Mouse (Mus musculus) MEL (cell line): ENCODE results near the gene Miip. TPM values are rescaled to one million over a fixed set of nuclear protein-coding genes. Genes with fewer than 3 reads are reported as not detected.
A peak's percentile ranks its signal among the peaks of the same experiment; 100 is the strongest.
"Not testable (repeated sequence)": the region's sequence is repeated elsewhere in the genome, so short reads cannot be mapped to it uniquely, and the experiment has no call there.

ENCODE experiments used
- DNase-seq: peaks from one replicate; pipeline ENCODE4 v3.0.0; 2011; ENCODE audit warnings: low read depth, low spot score
- H3K27ac ChIP-seq: 2 replicates; pipeline ENCODE4 v1.5.1; 2012; ENCODE audit warnings: low read depth, mild to moderate bottlenecking, control low read depth, low read length, moderate library complexity; ENCODE audit not compliant: control insufficient read depth
- H3K27me3 ChIP-seq, 2 experiments: fragments of 150-350 bp in 1 of 2; sonication (generic) in 1 of 2; 2 replicates each; pipeline ENCODE4 v1.6.1; 2012; ENCODE audit warnings: low read length in 2 of 2, mild to moderate bottlenecking in 2 of 2, improper control_type of control experiment in 1 of 2, moderate library complexity in 1 of 2; ENCODE audit not compliant: insufficient read depth in 2 of 2, control insufficient read depth in 1 of 2
- H3K36me3 ChIP-seq, 2 experiments: 2 replicates each; pipeline ENCODE4 v1.6.1; 2012 to 2014; ENCODE audit warnings: low read length in 2 of 2, improper control_type of control experiment in 1 of 2, inconsistent platforms in 1 of 2, mild to moderate bottlenecking in 1 of 2; ENCODE audit not compliant: insufficient read depth in 2 of 2, control insufficient read depth in 1 of 2
- H3K4me1 ChIP-seq, 2 experiments: fragments of 150-350 bp in 1 of 2; sonication (generic) in 1 of 2; 2 replicates each; pipeline ENCODE4 v1.6.1; 2012; ENCODE audit warnings: low read length in 2 of 2, improper control_type of control experiment in 1 of 2, mild to moderate bottlenecking in 1 of 2; ENCODE audit not compliant: insufficient read depth in 2 of 2, control insufficient read depth in 1 of 2
- H3K4me3 ChIP-seq, 2 experiments: fragments of 150-350 bp in 1 of 2; sonication (generic) in 1 of 2; 2 replicates each; pipeline ENCODE4 v1.5.1; 2012; ENCODE audit warnings: low read depth in 2 of 2, low read length in 2 of 2, mild to moderate bottlenecking in 2 of 2, moderate library complexity in 2 of 2, control low read depth in 1 of 2, improper control_type of control experiment in 1 of 2; ENCODE audit not compliant: control insufficient read depth in 1 of 2, insufficient read depth in 1 of 2
- H3K79me2 ChIP-seq: 2 replicates; pipeline ENCODE4 v1.6.1; 2012; ENCODE audit warnings: mild to moderate bottlenecking, low read length, moderate library complexity; ENCODE audit not compliant: control insufficient read depth, poor library complexity, insufficient read depth
- H3K9ac ChIP-seq: 2 replicates; pipeline ENCODE4 v1.6.1; 2012; ENCODE audit warnings: low read depth, mild to moderate bottlenecking, control low read depth, low read length, moderate library complexity; ENCODE audit not compliant: control insufficient read depth, poor library complexity, severe bottlenecking
- H3K9me3 ChIP-seq: fragments of 150-350 bp; sonication (generic); replicated peaks from 2 replicates; pipeline ENCODE4 v1.6.1; 2012; ENCODE audit warnings: mild to moderate bottlenecking, low read length, improper control_type of control experiment, moderate library complexity; ENCODE audit not compliant: insufficient read depth
- E2F4 ChIP-seq: IDR thresholded peaks from 2 replicates; pipeline ENCODE4 v1.6.1; 2011; ENCODE audit warnings: low read depth, low read length, improper control_type of control experiment, borderline replicate concordance
- ELF1 ChIP-seq: IDR thresholded peaks from 2 replicates; pipeline ENCODE4 v1.6.1; 2014; ENCODE audit warnings: low read depth, mild to moderate bottlenecking, inconsistent platforms, low read length, improper control_type of control experiment, moderate library complexity
- ETS1 ChIP-seq: IDR thresholded peaks from 2 replicates; pipeline ENCODE4 v1.6.1; 2012; ENCODE audit warnings: low read depth, mild to moderate bottlenecking, inconsistent platforms, low read length, improper control_type of control experiment, moderate library complexity
- JUND ChIP-seq: IDR thresholded peaks from 2 replicates; pipeline ENCODE4 v1.6.1; 2011; ENCODE audit warnings: low read depth, mild to moderate bottlenecking, improper control_type of control experiment, low read length
- MAX ChIP-seq: IDR thresholded peaks from 2 replicates; pipeline ENCODE4 v1.6.1; 2011; ENCODE audit warnings: low read length, improper control_type of control experiment
- MAZ ChIP-seq: IDR thresholded peaks from 2 replicates; pipeline ENCODE4 v1.6.1; 2012; ENCODE audit warnings: low read depth, mild to moderate bottlenecking, inconsistent platforms, low read length, improper control_type of control experiment
- MXI1 ChIP-seq: IDR thresholded peaks from 2 replicates; pipeline ENCODE4 v1.6.1; 2011; ENCODE audit warnings: mild to moderate bottlenecking, low read depth, low read length, improper control_type of control experiment
- MYB ChIP-seq: IDR thresholded peaks from 2 replicates; pipeline ENCODE4 v1.6.1; 2011; ENCODE audit warnings: mild to moderate bottlenecking, low read depth, low read length, improper control_type of control experiment
- NELFE ChIP-seq: IDR thresholded peaks from 2 replicates; pipeline ENCODE4 v1.6.1; 2011; ENCODE audit warnings: low read depth, low read length, improper control_type of control experiment
- NRF1 ChIP-seq: IDR thresholded peaks from 2 replicates; pipeline ENCODE4 v1.6.1; 2014; ENCODE audit warnings: low read depth, mild to moderate bottlenecking, inconsistent platforms, low read length, improper control_type of control experiment, moderate library complexity; ENCODE audit not compliant: poor library complexity, insufficient read depth, severe bottlenecking
- POLR2A ChIP-seq, 2 experiments: IDR thresholded peaks; 2 replicates each; pipeline ENCODE4 v1.6.1; 2011 to 2012; ENCODE audit warnings: low read length in 2 of 2, mild to moderate bottlenecking in 2 of 2, control low read depth in 1 of 2, improper control_type of control experiment in 1 of 2, low read depth in 1 of 2, moderate library complexity in 1 of 2; ENCODE audit not compliant: control insufficient read depth in 1 of 2, insufficient read depth in 1 of 2, poor library complexity in 1 of 2
- POLR2AphosphoS2 ChIP-seq: IDR thresholded peaks from 2 replicates; pipeline ENCODE4 v1.6.1; 2011; ENCODE audit warnings: low read length, improper control_type of control experiment
- RAD21 ChIP-seq: IDR thresholded peaks from 2 replicates; pipeline ENCODE4 v1.6.1; 2011; ENCODE audit warnings: mild to moderate bottlenecking, low read depth, low read length, improper control_type of control experiment
- RCOR1 ChIP-seq: IDR thresholded peaks from 2 replicates; pipeline ENCODE4 v1.6.1; 2012; ENCODE audit warnings: low read depth, mild to moderate bottlenecking, inconsistent platforms, low read length, improper control_type of control experiment
- TCF12 ChIP-seq: IDR thresholded peaks from 2 replicates; pipeline ENCODE4 v1.6.1; 2014; ENCODE audit warnings: low read depth, mild to moderate bottlenecking, inconsistent platforms, low read length, improper control_type of control experiment, moderate library complexity
- USF1 ChIP-seq: IDR thresholded peaks from 2 replicates; pipeline ENCODE4 v1.6.1; 2014; ENCODE audit warnings: low read depth, mild to moderate bottlenecking, inconsistent platforms, low read length, improper control_type of control experiment, moderate library complexity
- USF2 ChIP-seq, 2 experiments: IDR thresholded peaks; 2 replicates each; pipeline ENCODE4 v1.6.1; 2011 to 2012; ENCODE audit warnings: improper control_type of control experiment in 2 of 2, low read length in 2 of 2, borderline replicate concordance in 1 of 2, inconsistent platforms in 1 of 2, low read depth in 1 of 2, mild to moderate bottlenecking in 1 of 2; ENCODE audit not compliant: insufficient read depth in 1 of 2
- ZKSCAN1 ChIP-seq: IDR thresholded peaks from 2 replicates; pipeline ENCODE4 v1.6.1; 2012; ENCODE audit warnings: low read depth, mild to moderate bottlenecking, inconsistent platforms, low read length, improper control_type of control experiment, moderate library complexity
- polyA plus RNA-seq, 2 experiments: library from polyadenylated mRNA; stranded (reverse) in 1 of 2; unstranded in 1 of 2; fragments of >175 nt in 1 of 2; fragments of >200 nt in 1 of 2; gene quantifications; 2 replicates each; pipeline versions ENCODE4 v1.2.1 to v1.2.4; 2012; ENCODE audit warnings: low replicate concordance in 2 of 2, low read depth in 1 of 2; ENCODE audit not compliant: insufficient read length in 2 of 2, insufficient read depth in 1 of 2, missing spikeins in 1 of 2
- total RNA-seq: library from RNA; depleted of rRNA; stranded (reverse); fragments of 300-350 nt; gene quantifications from 2 replicates; pipeline ENCODE4 v1.2.3, GENCODE M21; 2012

Gene Miip
- total and polyA plus RNA-seq, 3 experiments = 19.0 to 31.4 TPM; not detected in 1

- Histone ChIP-seq H3K36me3 (peaks cover 2 to 5% of the 10 kb centered on the region in 2 experiments; a peak in 2 of 4 replicates), H3K9me3 (no peaks in the 10 kb centered on the region), H3K4me3 (peak overlapping the region; percentile 87 to 95), H3K27me3 (no peaks in the 10 kb centered on the region), H3K9ac (peak overlapping the region; percentile 79), H3K27ac (peak overlapping the region; percentile 67), H3K4me1 (peaks cover 5 to 25% of the 10 kb centered on the region in 2 experiments; a peak in 3 of 4 replicates), H3K79me2 (peaks cover 31% of the 10 kb centered on the region)
- TF ChIP-seq RCOR1 (0 out of 2 replicates have a peak, but pooled peaks have one; percentile 36), POLR2AphosphoS2 (peak; percentile 23; the same call in 1 of the 2 replicates), NRF1 (no peak), RAD21 (no peak), JUND (no peak), POLR2A (IDR thresholded peaks at IDR 0.05; ENCODE audit: control insufficient read depth in 1 of 2, insufficient read depth in 1 of 2, low read depth in 1 of 2, low read length in 2 of 2, poor library complexity in 1 of 2) (no peak), E2F4 (no peak), MAZ (no peak), ETS1 (no peak), ZKSCAN1 (no peak), USF2 (IDR thresholded peaks at IDR 0.05; ENCODE audit: borderline replicate concordance in 1 of 2, insufficient read depth in 1 of 2, low read depth in 1 of 2, low read length in 2 of 2) (no peak), NELFE (no peak), USF1 (peak; percentile 51)
- DNase-seq = peak; percentile 49
Measured at GRCm38 (mm10) chr4:147869238-147869637, 622 bp upstream of the Miip start.

GRCm38 (mm10) chr4:147867563-147868449 lies 810 bp downstream of the Miip start:
- Histone ChIP-seq H3K9me3 (no peaks in the 10 kb centered on the region), H3K4me3 (peak overlapping the region; percentile 88 to 94), H3K4me1 (peaks cover 5 to 20% of the 10 kb centered on the region in 2 experiments; a peak in 3 of 4 replicates), H3K36me3 (no peaks in the 10 kb centered on the region; a peak in 1 of 4 replicates), H3K79me2 (peaks cover 24% of the 10 kb centered on the region), H3K27me3 (no peaks in the 10 kb centered on the region), H3K27ac (peak overlapping the region; percentile 46), H3K9ac (peak overlapping the region; percentile 80)
- TF ChIP-seq NELFE (0 out of 2 replicates have a peak, but pooled peaks have one; percentile 15), ELF1 (0 out of 2 replicates have a peak, but pooled peaks have one; percentile 15), MYB (no peak), TCF12 (0 out of 2 replicates have a peak, but pooled peaks have one; percentile 6), MAX (peak; percentile 41; the same call in 1 of the 2 replicates), MXI1 (peak; percentile 68)
- DNase-seq = peak; percentile 29

- not testable (repeated sequence) for DNase-seq, H3K27ac ChIP-seq, H3K9me3 ChIP-seq, H3K27me3 ChIP-seq, H3K4me3 ChIP-seq, H3K9ac ChIP-seq, H3K36me3 ChIP-seq
- peaks cover 5 to 14% of the 10 kb centered on the region in 2 experiments; a peak in 3 of 4 replicates for H3K4me1 ChIP-seq
- H3K79me2 ChIP-seq = peaks cover 18% of the 10 kb centered on the region
Measured at GRCm38 (mm10) chr4:147866793-147867192, 1.8 kb downstream of the Miip start.
